Mouse (Mus musculus): Measurements from ENCODE around the gene Akr1b8. TPM values are rescaled to one million over a fixed set of nuclear protein-coding genes. Genes with fewer than 3 reads are reported as not detected.

The Akr1b8 gene
- 4.2 and 6.4 TPM in 2 replicates for polyA plus RNA-seq (2014; fragmentation: Nextera tagmentation; extraction: Ambion mirVana)

- no peaks in the 10 kb centered on the region for H3K9me3 ChIP-seq (ENCODE audit: control insufficient read depth, low read length)
- H3K27me3 ChIP-seq (ENCODE audit: control insufficient read depth, insufficient read depth, low read length) = no peaks in the 10 kb centered on the region
- DNase-seq (ENCODE audit: low spot score) (no peak), ATAC-seq (ENCODE audit: low FRiP score) (no peak)
- WGBS = 17% methylated on average over 16 of the region's 16 CpGs
- no peak within 1 kb of the TSS for H3K27ac ChIP-seq
- no peaks in the 10 kb centered on the region for H3K36me3 ChIP-seq (replicated peaks; ENCODE audit: control insufficient read depth, insufficient read depth)
- 0 out of 2 replicates have a peak, but pooled peaks cover 7% of the 10 kb centered on the region for H3K4me1 ChIP-seq (replicated peaks; ENCODE audit: control insufficient read depth, insufficient read depth, low read length)
- H3K4me3 ChIP-seq (replicated peaks; ENCODE audit: low read length) = peak within 1 kb of the TSS; percentile 17
- peak within 1 kb of the TSS; percentile 42 for H3K4me2 ChIP-seq (replicated peaks)
- H3K9ac ChIP-seq = no peak within 1 kb of the TSS
Observed at GRCm38 (mm10) chr6:34353658-34354353, at the start of gene Akr1b8. Gene Akr1b8, plus strand, starts transcription at chr6:34354119.

DNA sequence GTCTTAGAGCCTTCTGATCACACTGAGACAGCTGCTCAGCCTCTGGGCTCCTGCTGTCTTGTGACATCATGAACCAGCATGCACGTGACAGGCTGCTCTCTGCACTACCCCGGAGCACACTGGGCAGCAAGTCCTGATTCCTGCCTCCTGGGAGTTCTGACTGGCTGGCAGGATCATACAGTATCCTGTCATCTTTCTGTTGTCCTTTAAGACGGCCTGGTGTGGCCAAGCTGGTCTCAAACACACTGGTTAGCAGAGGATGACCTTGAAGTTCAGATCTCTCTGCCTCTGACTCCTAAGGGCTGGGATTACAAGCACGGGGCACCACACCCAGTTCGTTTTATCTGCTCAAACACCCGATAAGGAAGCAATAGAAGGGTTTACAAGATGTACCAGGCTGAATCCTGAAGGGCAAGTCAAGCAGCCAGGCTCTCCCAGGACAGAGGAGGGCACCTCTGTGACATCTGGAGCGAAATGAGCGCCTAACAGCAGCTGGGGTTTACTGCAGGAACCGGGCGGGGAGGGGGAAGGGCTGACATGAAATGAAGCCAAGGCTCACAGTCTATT lies 49.2 kb upstream of the Akr1b8 start:
- no peak for ATAC-seq (ENCODE audit: low FRiP score)
- Histone ChIP-seq H3K4me3 (replicated peaks; ENCODE audit: low read length) (no peak overlapping the region), H3K9ac (no peak overlapping the region), H3K9me3 (ENCODE audit: control insufficient read depth, low read length) (no peaks in the 10 kb centered on the region), H3K4me2 (replicated peaks) (no peak overlapping the region), H3K36me3 (replicated peaks; ENCODE audit: control insufficient read depth, insufficient read depth) (peaks cover 49% of the 10 kb centered on the region), H3K27ac (peak overlapping the region; percentile 32; the same call in 1 of the 2 replicates), H3K4me1 (replicated peaks; ENCODE audit: control insufficient read depth, insufficient read depth, low read length) (0 out of 2 replicates have a peak, but pooled peaks cover 4% of the 10 kb centered on the region), H3K27me3 (ENCODE audit: control insufficient read depth, insufficient read depth, low read length) (no peaks in the 10 kb centered on the region)
- WGBS = 70% methylated on average over 10 of the region's 10 CpGs
- DNase-seq (ENCODE audit: low spot score) = no peak

DNA sequence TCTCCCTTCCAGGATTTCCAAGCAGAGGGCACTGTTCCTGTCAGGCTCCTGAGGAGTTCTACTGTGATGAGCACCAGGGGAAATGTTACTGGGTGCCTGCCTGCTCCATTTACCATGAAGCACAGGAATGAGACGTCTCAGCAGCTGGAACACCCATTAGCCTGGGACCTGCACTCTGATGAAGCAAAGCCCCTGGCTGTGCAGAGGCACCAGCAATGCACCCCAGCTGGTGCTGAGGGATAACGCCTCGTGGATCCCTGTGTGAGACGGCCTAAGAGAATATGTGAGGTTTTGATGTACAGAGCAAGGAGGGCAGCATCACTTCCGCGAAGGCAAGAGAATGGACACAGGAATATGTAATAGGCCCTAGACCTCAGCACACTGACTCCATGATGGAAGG lies 47.1 kb upstream of the Akr1b8 start:
- Histone ChIP-seq H3K4me1 (replicated peaks; ENCODE audit: control insufficient read depth, insufficient read depth, low read length) (0 out of 2 replicates have a peak, but pooled peaks cover 4% of the 10 kb centered on the region), H3K4me2 (replicated peaks) (no peak overlapping the region), H3K36me3 (replicated peaks; ENCODE audit: control insufficient read depth, insufficient read depth) (peaks cover 68% of the 10 kb centered on the region), H3K27me3 (ENCODE audit: control insufficient read depth, insufficient read depth, low read length) (no peaks in the 10 kb centered on the region), H3K9ac (no peak overlapping the region), H3K4me3 (replicated peaks; ENCODE audit: low read length) (no peak overlapping the region), H3K27ac (no peak overlapping the region), H3K9me3 (ENCODE audit: control insufficient read depth, low read length) (no peaks in the 10 kb centered on the region)
- ATAC-seq (ENCODE audit: low FRiP score) (no peak), DNase-seq (ENCODE audit: low spot score) (no peak)
- WGBS = 84% methylated on average over 6 of the region's 6 CpGs

- no peak for ATAC-seq (ENCODE audit: low FRiP score)
Observed at GRCm38 (mm10) chr6:34309526-34309925, 44.4 kb upstream of the Akr1b8 start.

GRCm38 (mm10) chr6:34310023-34310595 lies 43.8 kb upstream of the Akr1b8 start:
- Histone ChIP-seq H3K36me3 (replicated peaks; ENCODE audit: control insufficient read depth, insufficient read depth) (peaks cover 57% of the 10 kb centered on the region), H3K4me2 (replicated peaks) (no peak overlapping the region), H3K4me1 (replicated peaks; ENCODE audit: control insufficient read depth, insufficient read depth, low read length) (no peaks in the 10 kb centered on the region), H3K27me3 (ENCODE audit: control insufficient read depth, insufficient read depth, low read length) (no peaks in the 10 kb centered on the region), H3K4me3 (replicated peaks; ENCODE audit: low read length) (no peak overlapping the region), H3K27ac (no peak overlapping the region), H3K9ac (no peak overlapping the region), H3K9me3 (ENCODE audit: control insufficient read depth, low read length) (no peaks in the 10 kb centered on the region)
- DNase-seq (ENCODE audit: low spot score) (no peak), ATAC-seq (ENCODE audit: low FRiP score) (no peak)
- 93% methylated on average over 11 of the region's 11 CpGs for WGBS

More at GRCm38 (mm10) chr6:34309526-34309925, 44.4 kb upstream of the Akr1b8 start:
- H3K4me3 ChIP-seq (replicated peaks; ENCODE audit: low read length) = no peak overlapping the region
- H3K4me2 ChIP-seq (replicated peaks) = no peak overlapping the region
- H3K27me3 ChIP-seq (ENCODE audit: control insufficient read depth, insufficient read depth, low read length) = no peaks in the 10 kb centered on the region
- no peak for DNase-seq (ENCODE audit: low spot score)
- H3K4me1 ChIP-seq (replicated peaks; ENCODE audit: control insufficient read depth, insufficient read depth, low read length) = 0 out of 2 replicates have a peak, but pooled peaks cover 4% of the 10 kb centered on the region
- peaks cover 63% of the 10 kb centered on the region for H3K36me3 ChIP-seq (replicated peaks; ENCODE audit: control insufficient read depth, insufficient read depth)
- no peak overlapping the region for H3K27ac ChIP-seq
- no peaks in the 10 kb centered on the region for H3K9me3 ChIP-seq (ENCODE audit: control insufficient read depth, low read length)
- 92% methylated on average over 6 of the region's 6 CpGs for WGBS
- H3K9ac ChIP-seq = no peak overlapping the region

DNA sequence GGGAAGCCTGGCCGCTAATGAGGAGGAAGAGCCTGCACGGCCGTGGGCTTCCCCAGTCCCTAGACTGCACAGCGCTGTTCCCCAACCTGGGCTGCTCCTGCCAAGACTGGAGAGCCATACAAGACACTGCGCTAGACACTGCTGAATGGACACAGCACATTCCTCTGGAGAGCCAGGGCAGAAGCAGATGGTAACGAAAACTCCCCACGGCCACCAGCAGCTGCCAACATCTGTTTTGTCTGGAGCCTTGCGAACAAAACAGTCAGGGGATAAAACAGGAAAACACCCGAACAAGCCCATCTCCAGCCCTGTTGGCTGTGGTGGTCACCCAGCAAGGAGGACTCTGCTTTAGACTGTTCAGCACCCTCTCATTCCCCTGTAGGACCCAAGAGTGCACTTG lies 40.5 kb upstream of the Akr1b8 start:
- peaks cover 9% of the 10 kb centered on the region; the same call in 1 of the 2 replicates for H3K4me1 ChIP-seq (replicated peaks; ENCODE audit: control insufficient read depth, insufficient read depth, low read length)
- DNase-seq (ENCODE audit: low spot score) = no peak
- H3K27ac ChIP-seq = no peak overlapping the region
- no peak overlapping the region for H3K9ac ChIP-seq
- no peak for ATAC-seq (ENCODE audit: low FRiP score)
- 75% methylated on average over 9 of the region's 9 CpGs for WGBS
- H3K4me2 ChIP-seq (replicated peaks) = no peak overlapping the region
- H3K4me3 ChIP-seq (replicated peaks; ENCODE audit: low read length) = no peak overlapping the region
- H3K36me3 ChIP-seq (replicated peaks; ENCODE audit: control insufficient read depth, insufficient read depth) = peaks cover 33% of the 10 kb centered on the region
- H3K27me3 ChIP-seq (ENCODE audit: control insufficient read depth, insufficient read depth, low read length) = no peaks in the 10 kb centered on the region
- no peaks in the 10 kb centered on the region for H3K9me3 ChIP-seq (ENCODE audit: control insufficient read depth, low read length)

DNA sequence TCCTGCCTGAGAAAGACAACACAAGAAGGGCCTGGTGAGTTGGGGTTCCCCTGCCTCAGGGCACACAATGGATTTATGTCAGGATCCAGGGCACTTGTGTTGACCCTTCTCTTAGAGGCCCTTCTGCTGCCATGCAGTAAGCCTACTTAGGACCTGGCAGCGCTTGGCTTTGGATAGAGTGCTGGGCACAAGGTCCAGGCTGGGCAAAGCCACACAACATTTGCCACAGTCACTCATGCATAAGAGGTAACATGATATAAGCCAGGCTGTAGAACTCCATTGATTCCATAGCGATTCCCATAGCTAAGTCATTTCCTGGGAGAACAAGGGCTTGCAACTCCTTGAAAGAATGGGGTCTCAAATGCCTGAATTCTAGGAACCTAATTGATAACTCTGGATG lies 40.0 kb upstream of the Akr1b8 start:
- Histone ChIP-seq H3K4me2 (replicated peaks) (no peak overlapping the region), H3K27me3 (ENCODE audit: control insufficient read depth, insufficient read depth, low read length) (no peaks in the 10 kb centered on the region), H3K9me3 (ENCODE audit: control insufficient read depth, low read length) (no peaks in the 10 kb centered on the region), H3K4me1 (replicated peaks; ENCODE audit: control insufficient read depth, insufficient read depth, low read length) (peaks cover 9% of the 10 kb centered on the region; the same call in 1 of the 2 replicates), H3K27ac (no peak overlapping the region), H3K4me3 (replicated peaks; ENCODE audit: low read length) (no peak overlapping the region), H3K36me3 (replicated peaks; ENCODE audit: control insufficient read depth, insufficient read depth) (peaks cover 27% of the 10 kb centered on the region), H3K9ac (no peak overlapping the region)
- no peak for ATAC-seq (ENCODE audit: low FRiP score)
- DNase-seq (ENCODE audit: low spot score) = no peak
- WGBS = 96% methylated on average over 2 of the region's 2 CpGs

- ATAC-seq (ENCODE audit: low FRiP score) = peak; percentile 99
- H3K27ac ChIP-seq = no peak within 1 kb of the TSS
- H3K4me3 ChIP-seq (replicated peaks; ENCODE audit: low read length) = peak within 1 kb of the TSS; percentile 56
- 1% methylated on average over 60 of the region's 60 CpGs for WGBS
- peak within 1 kb of the TSS; percentile 89 for H3K4me2 ChIP-seq (replicated peaks)
- H3K4me1 ChIP-seq (replicated peaks; ENCODE audit: control insufficient read depth, insufficient read depth, low read length) = peaks cover 9% of the 10 kb centered on the region; the same call in 1 of the 2 replicates
- DNase-seq (ENCODE audit: low spot score) = peak; percentile 91
- no peaks in the 10 kb centered on the region for H3K27me3 ChIP-seq (ENCODE audit: control insufficient read depth, insufficient read depth, low read length)
- H3K9me3 ChIP-seq (ENCODE audit: control insufficient read depth, low read length) = no peaks in the 10 kb centered on the region
- H3K36me3 ChIP-seq (replicated peaks; ENCODE audit: control insufficient read depth, insufficient read depth) = no peaks in the 10 kb centered on the region
- H3K9ac ChIP-seq = peak within 1 kb of the TSS; percentile 60
Observed at GRCm38 (mm10) chr6:34316854-34317771, 36.8 kb upstream of the Akr1b8 start, which contains the start of gene Akr1b3. Gene Akr1b3, minus strand, starts transcription at chr6:34317478.
